Mouse (Mus musculus): ENCODE data around the gene Wfikkn1. TPM values are rescaled to one million over a fixed set of nuclear protein-coding genes. Genes with fewer than 3 reads are reported as not detected.

Wfikkn1 gene
- polyA plus RNA-seq, 1 experiment from 2014 or later = 0.71 TPM

GRCm38 (mm10) chr17:25913877-25914275 is 33.2 kb upstream of the Wfikkn1 start:
- no peak overlapping the region for H3K27ac ChIP-seq
- ATAC-seq (ENCODE audit: low FRiP score) (no peak), DNase-seq (ENCODE audit: low spot score) (no peak)
- H3K36me3 ChIP-seq (replicated peaks; ENCODE audit: control insufficient read depth, insufficient read depth) = no peaks in the 10 kb centered on the region
- no peak overlapping the region for H3K4me2 ChIP-seq (replicated peaks)
- 82% methylated on average over 1 of the region's 1 CpGs for WGBS
- no peaks in the 10 kb centered on the region for H3K27me3 ChIP-seq (ENCODE audit: control insufficient read depth, insufficient read depth, low read length)
- H3K4me3 ChIP-seq (replicated peaks; ENCODE audit: low read length) = no peak overlapping the region
- H3K4me1 ChIP-seq (replicated peaks; ENCODE audit: control insufficient read depth, insufficient read depth, low read length) = peaks cover 17% of the 10 kb centered on the region
- no peaks in the 10 kb centered on the region for H3K9me3 ChIP-seq (ENCODE audit: control insufficient read depth, low read length)
- no peak overlapping the region for H3K9ac ChIP-seq

DNA sequence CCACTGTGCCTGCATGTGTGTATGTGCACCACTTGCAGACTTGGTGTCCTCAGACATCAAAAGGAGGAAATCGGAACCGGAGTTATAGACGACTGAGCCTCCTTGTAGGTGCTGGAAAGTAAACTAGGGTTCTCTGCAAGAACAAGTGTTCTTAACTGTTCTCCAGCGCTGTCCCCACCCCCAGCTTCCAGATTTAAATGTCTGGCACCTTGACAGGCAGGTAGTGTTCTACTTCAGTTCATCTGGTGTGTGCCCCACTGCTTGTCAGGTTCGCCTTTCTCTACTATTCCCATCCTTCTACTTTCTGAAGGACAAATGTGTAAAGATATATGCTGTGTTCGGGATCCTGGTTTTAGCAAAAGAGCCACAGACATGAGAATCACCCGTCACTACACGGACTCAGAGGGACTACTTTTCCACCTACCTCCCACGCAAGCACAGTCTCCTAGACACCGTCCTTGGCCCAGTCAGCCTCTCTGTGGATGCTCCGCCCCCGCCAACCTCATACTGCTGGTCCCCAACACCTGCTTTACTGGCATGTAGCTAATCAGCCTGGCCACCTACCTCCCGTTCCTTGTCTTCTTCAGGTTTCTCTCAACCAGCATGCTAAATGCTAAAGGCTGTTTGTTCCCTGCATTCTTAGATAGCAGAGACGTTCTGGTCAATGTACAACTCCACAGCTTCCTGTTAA is 32.7 kb upstream of the Wfikkn1 start:
- H3K9me3 ChIP-seq (ENCODE audit: control insufficient read depth, low read length) = no peaks in the 10 kb centered on the region
- no peaks in the 10 kb centered on the region for H3K36me3 ChIP-seq (replicated peaks; ENCODE audit: control insufficient read depth, insufficient read depth)
- WGBS = 91% methylated on average over 14 of the region's 14 CpGs
- H3K9ac ChIP-seq = no peak overlapping the region
- H3K4me3 ChIP-seq (replicated peaks; ENCODE audit: low read length) = no peak overlapping the region
- H3K4me1 ChIP-seq (replicated peaks; ENCODE audit: control insufficient read depth, insufficient read depth, low read length) = peaks cover 12% of the 10 kb centered on the region
- H3K27me3 ChIP-seq (ENCODE audit: control insufficient read depth, insufficient read depth, low read length) = no peaks in the 10 kb centered on the region
- DNase-seq (ENCODE audit: low spot score) (no peak), ATAC-seq (ENCODE audit: low FRiP score) (no peak)
- no peak overlapping the region for H3K4me2 ChIP-seq (replicated peaks)
- no peak overlapping the region for H3K27ac ChIP-seq

- Histone ChIP-seq H3K9ac (no peak overlapping the region), H3K9me3 (ENCODE audit: control insufficient read depth, low read length) (no peaks in the 10 kb centered on the region), H3K4me2 (replicated peaks) (no peak overlapping the region), H3K4me1 (replicated peaks; ENCODE audit: control insufficient read depth, insufficient read depth, low read length) (no peaks in the 10 kb centered on the region), H3K36me3 (replicated peaks; ENCODE audit: control insufficient read depth, insufficient read depth) (no peaks in the 10 kb centered on the region), H3K27ac (no peak overlapping the region), H3K4me3 (replicated peaks; ENCODE audit: low read length) (no peak overlapping the region), H3K27me3 (ENCODE audit: control insufficient read depth, insufficient read depth, low read length) (no peaks in the 10 kb centered on the region)
- ATAC-seq (ENCODE audit: low FRiP score) (no peak), DNase-seq (ENCODE audit: low spot score) (no peak)
- 96% methylated on average over 4 of the region's 4 CpGs for WGBS
These were observed 31.2 kb upstream of the Wfikkn1 start for GRCm38 (mm10) chr17:25911816-25912215.

DNA sequence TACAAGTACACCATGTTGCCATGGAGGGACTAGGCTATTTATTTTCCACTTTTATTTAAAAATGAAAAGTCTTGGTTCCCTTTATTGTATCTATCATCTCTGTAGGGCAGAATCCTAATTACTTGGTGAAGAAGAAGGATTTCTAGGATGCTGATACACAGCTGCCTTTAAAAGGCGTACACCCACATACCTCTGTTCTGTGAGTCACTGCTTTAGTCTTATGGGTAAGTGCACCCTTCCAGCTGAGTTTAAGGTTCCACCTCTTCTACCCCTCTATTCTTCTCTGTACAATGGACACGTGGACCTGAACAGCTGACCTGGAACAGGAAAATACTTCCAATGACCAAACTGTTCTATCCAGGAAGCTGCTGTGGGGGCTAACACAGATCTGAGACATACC is 27.0 kb upstream of the Wfikkn1 start:
- Histone ChIP-seq H3K9me3 (ENCODE audit: control insufficient read depth, low read length) (no peaks in the 10 kb centered on the region), H3K36me3 (replicated peaks; ENCODE audit: control insufficient read depth, insufficient read depth) (no peaks in the 10 kb centered on the region), H3K4me2 (replicated peaks) (no peak overlapping the region), H3K27me3 (ENCODE audit: control insufficient read depth, insufficient read depth, low read length) (no peaks in the 10 kb centered on the region), H3K4me1 (replicated peaks; ENCODE audit: control insufficient read depth, insufficient read depth, low read length) (no peaks in the 10 kb centered on the region), H3K27ac (no peak overlapping the region), H3K4me3 (replicated peaks; ENCODE audit: low read length) (no peak overlapping the region), H3K9ac (no peak overlapping the region)
- ATAC-seq (ENCODE audit: low FRiP score) = no peak
- 89% methylated on average over 2 of the region's 2 CpGs for WGBS
- DNase-seq (ENCODE audit: low spot score) = no peak

DNA sequence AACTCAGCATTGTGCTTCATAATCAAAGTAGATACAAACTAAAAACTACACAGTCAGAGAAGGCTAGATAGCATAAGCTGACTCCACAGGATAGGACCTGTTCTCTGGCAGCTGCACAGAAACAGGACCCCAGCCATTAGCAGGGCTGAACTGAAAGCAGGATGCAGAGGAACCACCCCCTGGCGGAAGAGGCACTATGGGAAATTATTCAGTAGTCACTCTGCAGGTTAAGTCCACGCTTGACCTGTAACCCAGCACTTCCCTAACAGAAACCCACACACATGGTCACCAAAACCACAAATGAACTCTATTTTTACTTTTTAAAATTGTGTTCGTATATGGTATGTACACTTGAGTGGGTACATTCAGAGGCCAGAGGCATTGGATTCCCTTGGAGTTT is 22.4 kb upstream of the Wfikkn1 start:
- H3K27ac ChIP-seq = no peak overlapping the region
- no peaks in the 10 kb centered on the region for H3K27me3 ChIP-seq (ENCODE audit: control insufficient read depth, insufficient read depth, low read length)
- no peaks in the 10 kb centered on the region for H3K36me3 ChIP-seq (replicated peaks; ENCODE audit: control insufficient read depth, insufficient read depth)
- H3K9ac ChIP-seq = no peak overlapping the region
- H3K4me3 ChIP-seq (replicated peaks; ENCODE audit: low read length) = no peak overlapping the region
- no peak overlapping the region for H3K4me2 ChIP-seq (replicated peaks)
- no peak for DNase-seq (ENCODE audit: low spot score)
- 88% methylated on average over 3 of the region's 3 CpGs for WGBS
- no peaks in the 10 kb centered on the region for H3K4me1 ChIP-seq (replicated peaks; ENCODE audit: control insufficient read depth, insufficient read depth, low read length)
- no peak for ATAC-seq (ENCODE audit: low FRiP score)
- no peaks in the 10 kb centered on the region for H3K9me3 ChIP-seq (ENCODE audit: control insufficient read depth, low read length)

GRCm38 (mm10) chr17:25900193-25900592 is 19.5 kb upstream of the Wfikkn1 start:
- 100% methylated on average over 1 of the region's 1 CpGs for WGBS

GRCm38 (mm10) chr17:25895891-25896290 is 15.2 kb upstream of the Wfikkn1 start:
- ATAC-seq (ENCODE audit: low FRiP score) (no peak), DNase-seq (ENCODE audit: low spot score) (no peak)
- Histone ChIP-seq H3K27me3 (ENCODE audit: control insufficient read depth, insufficient read depth, low read length) (no peaks in the 10 kb centered on the region), H3K36me3 (replicated peaks; ENCODE audit: control insufficient read depth, insufficient read depth) (no peaks in the 10 kb centered on the region), H3K9ac (no peak overlapping the region), H3K9me3 (ENCODE audit: control insufficient read depth, low read length) (no peaks in the 10 kb centered on the region), H3K4me1 (replicated peaks; ENCODE audit: control insufficient read depth, insufficient read depth, low read length) (no peaks in the 10 kb centered on the region; the same call in 1 of the 2 replicates), H3K27ac (no peak overlapping the region), H3K4me2 (replicated peaks) (no peak overlapping the region), H3K4me3 (replicated peaks; ENCODE audit: low read length) (no peak overlapping the region)
- WGBS = 57% methylated on average over 12 of the region's 12 CpGs

More at GRCm38 (mm10) chr17:25900193-25900592, 19.5 kb upstream of the Wfikkn1 start:
- Histone ChIP-seq H3K36me3 (replicated peaks; ENCODE audit: control insufficient read depth, insufficient read depth) (no peaks in the 10 kb centered on the region), H3K9ac (no peak overlapping the region), H3K27ac (no peak overlapping the region), H3K27me3 (ENCODE audit: control insufficient read depth, insufficient read depth, low read length) (no peaks in the 10 kb centered on the region), H3K4me1 (replicated peaks; ENCODE audit: control insufficient read depth, insufficient read depth, low read length) (no peaks in the 10 kb centered on the region), H3K4me3 (replicated peaks; ENCODE audit: low read length) (no peak overlapping the region), H3K4me2 (replicated peaks) (no peak overlapping the region), H3K9me3 (ENCODE audit: control insufficient read depth, low read length) (no peaks in the 10 kb centered on the region)
- DNase-seq (ENCODE audit: low spot score) = no peak
- no peak for ATAC-seq (ENCODE audit: low FRiP score)

DNA sequence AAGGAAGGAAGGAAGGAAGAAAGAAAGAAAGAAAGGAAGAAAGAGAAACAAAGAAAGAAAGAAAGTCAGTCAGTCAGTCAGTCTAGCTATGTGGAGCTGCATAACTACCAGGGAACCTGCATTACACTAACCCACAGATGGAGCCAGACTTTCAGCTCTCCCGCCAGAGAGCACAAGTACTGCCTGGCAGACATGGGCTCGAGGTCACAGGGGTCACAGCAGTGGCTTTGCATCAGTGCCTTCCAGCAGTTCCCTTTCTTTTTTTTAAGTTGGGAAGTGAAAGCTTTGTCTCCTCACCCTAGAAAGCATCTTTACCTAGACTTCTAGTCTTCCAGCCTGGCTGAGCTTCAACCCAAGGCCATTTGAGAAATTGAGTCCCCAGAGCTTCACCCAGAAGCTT is 14.8 kb upstream of the Wfikkn1 start:
- Histone ChIP-seq H3K9ac (no peak overlapping the region), H3K36me3 (replicated peaks; ENCODE audit: control insufficient read depth, insufficient read depth) (peaks cover under 1% of the 10 kb centered on the region; the same call in 1 of the 2 replicates), H3K4me2 (replicated peaks) (no peak overlapping the region), H3K27me3 (ENCODE audit: control insufficient read depth, insufficient read depth, low read length) (no peaks in the 10 kb centered on the region), H3K4me1 (replicated peaks; ENCODE audit: control insufficient read depth, insufficient read depth, low read length) (no peaks in the 10 kb centered on the region; the same call in 1 of the 2 replicates), H3K9me3 (ENCODE audit: control insufficient read depth, low read length) (no peaks in the 10 kb centered on the region), H3K27ac (no peak overlapping the region), H3K4me3 (replicated peaks; ENCODE audit: low read length) (no peak overlapping the region)
- 14% methylated on average over 2 of the region's 2 CpGs for WGBS
- ATAC-seq (ENCODE audit: low FRiP score) = no peak
- no peak for DNase-seq (ENCODE audit: low spot score)

DNA sequence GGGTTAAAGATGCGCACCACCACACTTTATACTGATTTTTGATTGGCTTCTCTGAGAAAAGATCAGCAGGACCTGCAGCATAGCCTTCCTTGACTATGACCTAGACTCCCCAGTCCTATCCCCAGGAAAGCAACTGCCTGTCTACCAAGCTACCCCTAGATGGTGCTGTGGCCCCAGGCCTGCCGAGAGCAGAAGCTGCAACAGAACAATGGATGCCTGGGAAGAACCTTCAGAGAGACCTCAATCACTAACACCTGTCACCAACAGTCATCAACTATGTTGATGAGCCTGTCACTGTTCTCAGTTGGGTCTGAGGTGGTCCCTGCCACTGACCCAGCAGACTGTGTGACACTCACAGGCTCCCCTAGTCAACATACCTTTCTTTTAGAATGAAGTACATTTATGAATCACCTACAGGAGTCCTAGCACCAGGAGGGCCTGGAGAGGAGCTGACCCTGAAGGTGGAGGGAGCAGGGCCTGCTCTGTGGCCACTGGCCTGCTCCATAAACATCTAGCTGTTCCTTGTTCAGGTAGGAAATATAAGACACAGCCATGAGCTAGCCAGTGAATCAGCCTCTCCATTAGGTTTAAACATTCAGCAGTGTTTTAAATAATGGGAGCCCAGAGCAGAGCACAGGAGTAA is 13.4 kb upstream of the Wfikkn1 start:
- peak; percentile 75 for ATAC-seq (ENCODE audit: low FRiP score)
- Histone ChIP-seq H3K36me3 (replicated peaks; ENCODE audit: control insufficient read depth, insufficient read depth) (peaks cover 14% of the 10 kb centered on the region), H3K27me3 (ENCODE audit: control insufficient read depth, insufficient read depth, low read length) (no peaks in the 10 kb centered on the region), H3K4me1 (replicated peaks; ENCODE audit: control insufficient read depth, insufficient read depth, low read length) (no peaks in the 10 kb centered on the region; the same call in 1 of the 2 replicates), H3K9me3 (ENCODE audit: control insufficient read depth, low read length) (no peaks in the 10 kb centered on the region), H3K4me2 (replicated peaks) (no peak overlapping the region), H3K4me3 (replicated peaks; ENCODE audit: low read length) (no peak overlapping the region), H3K27ac (peak overlapping the region; percentile 58), H3K9ac (no peak overlapping the region)
- DNase-seq (ENCODE audit: low spot score) = peak; percentile 80
- WGBS = 24% methylated on average over 2 of the region's 2 CpGs
